Mouse (Mus musculus) spleen, adult 2 months (tissue): ENCODE measurements around the gene Habp2.

Source experiments
- CTCF ChIP-seq: fragments of 200-500 bp; IDR thresholded peaks from 2 replicates; pipeline ENCODE4 v1.5.1; 2011; ENCODE audit warnings: mild to moderate bottlenecking, inconsistent platforms; ENCODE audit not compliant: insufficient read depth, insufficient read length, insufficient replicate concordance; ENCODE audit errors: extremely low read depth
- POLR2A ChIP-seq: fragments of 200-500 bp; IDR thresholded peaks from 2 replicates; pipeline ENCODE4 v1.6.1; 2011; ENCODE audit warnings: low read depth, low read length, inconsistent platforms

GRCm38 (mm10) chr19:56263696-56264095, 23.2 kb upstream of the Habp2 start:
- no peak for TF ChIP-seq POLR2A
- TF ChIP-seq CTCF, result no peak
